Mouse (Mus musculus) thymus, postnatal 10 days (tissue): ENCODE measurements at regions not wholly inside any gene's neighbourhood (a gene's known extent, or its start where the extent isn't known, plus 50 kb on each side); places are given as distances from the start of the nearest gene placed in this dataset.
A peak's percentile ranks its signal among the peaks of the same experiment; 100 is the strongest.
"Not testable (repeated sequence)": the region's sequence is repeated elsewhere in the genome, so short reads cannot be mapped to it uniquely, and the experiment has no call there.

Source experiments
- DNase-seq, 2 experiments: peaks; one replicate each; pipeline ENCODE4 v3.0.0; 2021; ENCODE audit warnings: low spot score in 2 of 2

DNA sequence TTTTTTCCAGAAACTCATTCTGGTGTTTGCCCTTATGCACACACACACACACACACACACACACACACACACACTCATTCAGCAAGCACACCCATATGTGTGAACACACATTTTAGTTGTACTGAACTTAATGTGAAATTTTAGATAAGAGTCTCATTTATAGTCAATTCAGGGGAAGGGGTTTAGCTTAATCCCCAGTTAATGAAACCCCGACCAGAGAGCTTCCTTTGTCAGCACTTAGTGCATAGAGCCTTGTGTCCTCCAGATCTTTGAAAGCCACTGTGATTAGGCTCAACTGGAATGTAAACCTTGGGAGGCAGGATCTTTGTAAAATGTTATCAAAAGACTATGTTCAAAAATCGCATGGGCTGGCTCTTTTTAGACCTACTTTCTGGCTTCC is 53.4 kb downstream of the Rps12 start:
- DNase-seq, result no peak

DNA sequence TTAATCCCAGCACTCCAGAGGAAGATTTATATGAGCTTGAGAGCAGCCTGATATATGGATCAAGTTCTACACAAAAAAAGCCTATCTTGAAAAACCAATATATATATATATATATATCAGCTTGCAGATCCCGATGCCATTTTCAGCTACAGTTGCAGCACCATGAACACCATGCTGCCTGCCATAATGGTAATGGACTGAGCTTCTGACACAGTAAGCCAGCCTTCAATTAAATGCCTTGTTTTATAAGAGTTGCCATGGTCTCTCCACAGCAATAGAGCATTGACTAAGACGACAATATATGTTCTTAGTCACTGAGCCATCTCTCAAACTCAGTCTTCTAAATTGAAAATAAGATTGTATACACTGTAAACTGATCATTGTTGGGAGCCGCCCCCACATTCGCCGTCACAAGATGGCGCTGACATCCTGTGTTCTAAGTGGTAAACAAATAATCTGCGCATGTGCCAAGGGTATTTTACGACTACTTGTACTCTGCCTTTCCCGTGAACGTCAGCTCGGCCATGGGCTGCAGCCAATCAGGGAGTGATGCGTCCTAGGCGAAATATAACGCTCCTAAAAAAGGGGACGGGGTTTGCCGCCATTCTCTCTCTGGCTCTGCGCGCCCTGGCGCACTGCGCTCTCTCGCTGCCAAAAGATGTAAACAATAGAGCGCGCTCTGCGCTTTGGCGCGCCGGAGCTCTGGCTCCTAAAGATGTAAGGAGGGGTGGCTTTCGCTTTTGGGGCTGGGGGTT is 60.9 kb downstream of the Rps12 start:
- DNase-seq, result not testable (repeated sequence)

DNA sequence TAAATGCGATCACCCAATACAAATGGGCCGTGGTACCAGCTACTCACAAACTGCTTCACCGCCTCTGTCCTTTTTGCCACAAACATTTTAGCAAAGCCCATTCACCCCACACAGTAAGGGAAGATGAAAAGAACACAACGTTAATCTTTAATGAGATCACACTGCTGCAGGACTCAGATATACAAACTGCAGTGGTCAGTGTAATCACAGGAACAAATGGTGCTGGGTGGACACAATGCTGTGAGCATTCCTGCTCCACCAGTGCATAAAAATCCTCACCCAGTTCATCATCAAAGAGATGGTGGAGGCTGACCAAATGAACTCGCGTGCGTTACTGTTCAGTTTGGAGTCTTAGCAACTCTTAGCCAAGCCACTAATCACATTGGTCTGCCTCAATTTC is 69.0 kb downstream of the Rps12 start:
- no peak for DNase-seq

DNA sequence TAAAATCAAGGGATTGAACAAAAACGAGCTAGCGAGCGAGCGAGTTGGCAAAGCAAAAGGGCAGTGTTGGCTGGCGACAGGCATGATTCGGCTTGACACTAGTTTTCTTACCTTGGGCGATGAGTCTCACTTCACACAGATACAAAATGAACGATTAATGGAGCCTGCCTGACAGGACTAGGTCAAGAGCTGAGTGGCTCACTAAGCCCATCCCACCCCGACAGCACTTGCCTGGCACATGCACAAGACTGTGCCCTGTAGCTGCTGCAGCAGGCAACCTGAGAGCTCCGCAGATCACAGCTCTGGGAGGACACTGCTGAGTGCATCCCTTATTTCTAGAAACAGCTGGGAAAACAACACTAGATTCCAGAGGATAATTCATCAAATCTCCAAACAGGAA is 71.6 kb downstream of the Rps12 start:
- DNase-seq, result no peak

DNA sequence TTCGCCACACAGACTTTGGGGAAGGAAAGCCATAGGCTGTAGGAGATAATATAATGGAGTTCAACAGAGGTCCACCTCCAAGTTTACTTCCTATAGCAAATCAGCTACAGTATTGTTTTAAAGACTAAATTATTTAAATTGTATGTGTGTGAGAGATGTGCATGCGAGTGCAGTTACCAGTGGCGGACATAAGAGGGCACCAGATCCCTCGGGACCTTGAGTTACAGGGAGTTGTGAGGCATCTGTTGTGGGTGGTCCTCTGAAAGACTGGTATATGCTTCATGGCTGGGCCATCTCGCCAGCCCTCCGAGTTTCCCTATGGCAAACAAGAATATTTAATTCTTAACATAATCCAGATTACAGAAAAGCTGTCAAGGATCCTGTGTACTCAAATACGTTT is 72.0 kb downstream of the Rps12 start:
- DNase-seq, result no peak

DNA sequence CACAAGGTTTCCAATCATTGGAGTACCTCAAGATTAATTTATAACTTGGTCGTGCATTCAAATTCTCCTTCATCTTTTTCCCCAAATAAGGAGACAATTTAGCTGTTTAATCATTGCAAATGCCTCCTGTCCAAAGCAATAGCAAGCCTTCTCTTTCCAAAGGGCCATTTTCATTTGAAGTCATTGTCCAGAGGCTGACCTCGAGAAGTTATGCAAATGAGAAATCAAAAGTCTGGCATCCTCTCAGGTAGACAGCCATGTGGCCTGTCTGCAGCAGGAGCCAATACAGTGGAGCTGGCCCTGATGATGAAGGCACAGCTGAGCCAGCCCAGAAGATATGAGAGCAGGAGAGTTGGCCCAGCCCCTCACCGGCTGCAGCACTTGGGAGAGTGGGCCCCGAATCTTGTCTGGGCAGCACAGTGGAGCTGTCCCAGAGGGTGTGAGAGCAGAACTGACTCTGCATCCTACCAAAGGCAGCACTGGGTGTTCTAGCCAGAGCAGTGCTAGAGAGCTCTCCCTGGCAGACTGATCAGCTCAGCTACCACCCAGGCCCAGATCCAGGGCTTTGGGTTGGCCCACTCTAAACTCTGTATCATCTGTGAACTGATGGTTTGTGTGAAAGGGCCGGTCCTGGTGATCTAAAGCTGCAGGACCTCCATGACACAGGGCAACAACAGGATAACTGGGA is 74.2 kb downstream of the Rps12 start:
- DNase-seq, result no peak

DNA sequence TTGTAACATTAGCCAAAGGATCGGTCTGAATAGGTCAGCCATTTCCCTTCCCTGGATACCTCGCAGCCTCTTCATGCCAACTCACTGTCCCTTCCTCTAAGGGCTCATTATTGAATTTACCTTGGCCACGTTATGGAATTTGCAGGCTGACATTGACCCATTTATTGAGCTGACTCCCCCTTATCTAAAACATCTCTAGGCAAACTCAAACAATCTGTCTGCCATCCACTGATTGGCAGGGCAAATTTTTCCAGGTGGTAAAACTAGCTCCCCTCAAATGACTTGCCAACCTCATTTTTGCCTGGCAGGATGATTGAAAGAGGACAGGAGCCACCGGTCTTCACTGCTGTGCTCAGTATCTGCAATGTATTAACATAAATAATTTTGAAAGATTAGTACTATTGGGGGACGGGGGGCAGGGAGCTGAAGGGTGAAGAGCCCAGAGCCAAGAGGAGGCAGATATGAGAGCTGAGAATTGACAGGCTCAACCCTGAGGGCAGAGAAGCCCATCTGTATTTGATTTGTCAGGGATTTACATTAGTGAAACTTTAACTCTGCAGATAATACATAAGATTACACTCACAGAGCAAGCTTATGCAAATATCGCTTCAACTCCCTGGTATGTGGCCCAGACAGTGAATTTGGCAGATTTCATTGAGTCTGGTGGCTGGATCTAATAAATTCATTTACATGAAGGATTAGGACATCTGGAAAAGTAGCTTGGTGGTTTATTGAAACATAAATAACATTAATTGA is 75.5 kb downstream of the Rps12 start:
- DNase-seq, result no peak

DNA sequence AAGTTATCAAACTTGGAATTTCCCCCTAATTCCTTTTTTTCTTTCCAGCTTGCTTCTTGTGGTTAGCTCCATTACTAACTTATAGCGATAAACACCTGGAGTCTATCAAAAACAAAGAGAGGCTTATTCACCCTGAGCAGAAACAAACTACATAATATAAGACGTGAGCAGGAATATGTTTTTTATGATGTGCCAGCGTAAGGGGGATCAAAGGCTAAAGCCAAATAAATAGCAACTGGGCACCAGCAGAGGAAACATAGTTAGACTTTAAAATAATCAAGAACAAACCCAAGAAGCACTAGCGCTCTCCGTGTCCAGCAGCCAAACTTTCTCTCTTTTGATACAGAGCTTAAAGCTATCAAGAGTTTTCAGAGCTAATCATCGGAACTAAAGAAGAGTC is 76.1 kb downstream of the Rps12 start:
- no peak for DNase-seq

DNA sequence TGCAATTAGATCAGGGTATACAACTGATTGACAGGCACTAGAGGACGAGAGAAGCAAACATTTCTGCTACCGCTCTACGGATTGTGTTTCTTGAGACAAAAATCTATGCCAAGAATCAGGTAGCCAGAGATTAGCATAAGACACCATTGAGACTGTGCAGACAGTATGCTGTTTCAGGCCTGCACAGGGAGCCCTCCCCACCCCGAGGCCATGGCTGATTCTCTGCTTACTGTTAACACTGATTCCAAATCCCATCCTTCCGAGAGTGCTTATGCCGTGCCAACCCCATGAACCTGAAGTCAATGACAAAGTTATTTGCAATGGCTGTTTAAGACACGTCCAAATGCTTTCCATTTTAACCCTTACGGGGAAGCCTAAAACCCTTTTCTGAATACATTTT is 78.8 kb downstream of the Rps12 start:
- no peak for DNase-seq

DNA sequence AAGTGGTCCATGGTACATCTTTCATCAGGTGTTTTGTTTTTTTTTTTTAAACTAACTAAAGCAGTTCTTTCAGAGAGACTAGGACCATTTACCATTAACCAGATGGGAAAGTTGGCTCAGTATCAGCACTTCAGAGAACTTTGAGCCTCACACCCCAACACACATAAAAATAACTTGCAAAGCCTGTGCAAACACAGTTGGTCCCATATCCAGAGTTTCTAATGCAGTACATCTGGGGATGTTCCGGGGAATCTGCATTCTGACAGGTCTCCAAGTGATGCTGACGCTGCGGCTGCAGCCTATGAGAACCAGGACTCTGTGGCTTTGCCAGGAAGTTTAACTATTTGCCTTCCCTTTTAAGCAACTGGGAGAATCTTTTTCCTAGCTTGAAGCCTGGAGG is 79.9 kb downstream of the Rps12 start:
- DNase-seq, result no peak

DNA sequence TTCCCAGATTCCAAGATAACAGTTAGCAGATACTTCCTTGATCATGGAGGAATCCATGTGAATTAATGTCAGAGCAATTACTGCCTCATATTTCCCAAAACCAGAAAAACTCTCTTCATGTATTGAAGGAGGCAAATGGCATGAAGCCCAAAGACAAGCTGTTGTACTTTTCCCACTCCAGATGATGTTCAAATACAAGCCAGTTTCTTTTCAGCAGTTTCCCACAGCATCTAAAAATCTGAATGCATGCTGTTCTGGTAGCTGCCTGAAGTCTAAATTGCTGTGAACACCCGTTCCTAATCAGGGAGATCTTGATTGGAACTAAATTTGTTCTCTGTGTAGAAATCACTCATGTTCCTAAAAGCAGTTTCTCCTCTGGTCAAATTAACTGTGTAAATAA is 83.0 kb downstream of the Rps12 start:
- DNase-seq, result no peak

DNA sequence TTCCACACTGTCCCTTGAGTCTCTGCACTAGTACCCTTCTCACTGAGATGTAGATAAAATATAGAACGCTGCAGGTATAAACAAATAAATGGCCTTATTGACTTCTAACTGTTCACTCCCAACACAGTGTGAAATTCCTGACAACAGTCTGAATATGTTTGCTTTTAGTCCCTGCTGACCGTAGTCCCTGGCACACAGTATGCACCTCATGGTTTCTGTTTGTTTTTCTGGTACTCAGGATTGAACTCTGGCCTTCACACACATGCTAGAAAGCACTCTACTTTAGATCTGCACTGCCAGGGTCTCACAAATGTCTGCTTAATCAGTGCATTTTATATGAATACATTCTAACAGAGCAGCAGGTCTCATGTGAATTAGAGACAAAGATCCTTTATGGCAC is 95.8 kb downstream of the Rps12 start:
- no peak for DNase-seq

DNA sequence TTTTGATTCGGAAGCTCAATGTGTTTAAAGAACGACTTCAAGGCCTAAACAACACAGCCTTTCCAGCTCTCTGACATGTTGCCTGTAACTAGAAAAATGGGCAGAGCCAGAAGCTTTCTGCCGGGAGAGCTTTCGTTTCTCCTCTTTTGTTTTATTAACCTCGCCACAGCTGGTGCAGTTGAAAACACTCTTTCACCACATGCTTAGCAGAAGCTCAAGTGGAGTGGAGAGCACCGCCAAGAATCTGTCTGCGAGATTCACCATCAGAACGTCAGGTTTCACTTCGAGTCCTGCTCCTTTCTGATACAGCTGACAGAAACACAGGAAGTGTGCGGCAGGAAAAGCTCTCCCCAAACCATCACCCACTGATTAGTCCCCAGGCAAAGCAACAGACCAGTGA is 100.1 kb downstream of the Rps12 start:
- no peak for DNase-seq

DNA sequence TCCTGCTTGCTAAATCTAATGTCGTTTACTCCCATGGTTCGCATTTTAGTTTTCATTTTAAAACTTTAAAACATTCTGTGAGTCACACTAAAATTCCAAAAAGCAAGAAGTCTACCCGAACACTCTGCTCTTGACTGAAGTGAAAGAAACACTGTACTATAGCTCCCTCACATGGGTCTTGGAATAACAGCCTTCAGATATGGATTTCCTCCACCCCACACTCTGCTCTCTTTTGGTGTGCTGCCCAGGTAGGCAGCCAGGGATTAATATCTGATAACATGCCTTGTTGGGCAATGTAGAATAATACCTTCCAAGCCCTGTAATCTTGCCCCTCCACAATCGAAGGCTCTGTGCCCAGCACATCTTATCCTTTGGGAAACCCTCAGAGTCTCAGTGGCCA is 104.0 kb downstream of the Rps12 start:
- DNase-seq, result no peak

DNA sequence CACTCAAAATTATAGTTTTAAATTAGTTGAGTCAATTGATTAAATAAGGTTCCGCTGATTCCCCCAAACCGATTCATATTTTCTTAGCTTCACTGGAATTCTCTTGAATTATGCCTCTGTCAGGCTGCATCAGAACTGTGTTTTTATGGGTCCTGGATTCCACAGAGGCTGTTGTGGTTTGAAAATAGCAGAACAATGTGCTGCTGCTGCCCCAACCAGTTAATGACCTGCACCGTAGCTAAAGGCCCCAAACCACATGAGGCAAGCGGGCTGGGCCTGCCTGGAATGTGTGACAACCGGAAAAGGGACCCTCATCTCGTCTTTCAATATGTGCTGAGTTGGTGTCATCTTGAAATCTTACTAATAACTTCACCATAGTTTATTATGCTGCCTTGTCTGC is 111.2 kb downstream of the Rps12 start:
- DNase-seq, result no peak

DNA sequence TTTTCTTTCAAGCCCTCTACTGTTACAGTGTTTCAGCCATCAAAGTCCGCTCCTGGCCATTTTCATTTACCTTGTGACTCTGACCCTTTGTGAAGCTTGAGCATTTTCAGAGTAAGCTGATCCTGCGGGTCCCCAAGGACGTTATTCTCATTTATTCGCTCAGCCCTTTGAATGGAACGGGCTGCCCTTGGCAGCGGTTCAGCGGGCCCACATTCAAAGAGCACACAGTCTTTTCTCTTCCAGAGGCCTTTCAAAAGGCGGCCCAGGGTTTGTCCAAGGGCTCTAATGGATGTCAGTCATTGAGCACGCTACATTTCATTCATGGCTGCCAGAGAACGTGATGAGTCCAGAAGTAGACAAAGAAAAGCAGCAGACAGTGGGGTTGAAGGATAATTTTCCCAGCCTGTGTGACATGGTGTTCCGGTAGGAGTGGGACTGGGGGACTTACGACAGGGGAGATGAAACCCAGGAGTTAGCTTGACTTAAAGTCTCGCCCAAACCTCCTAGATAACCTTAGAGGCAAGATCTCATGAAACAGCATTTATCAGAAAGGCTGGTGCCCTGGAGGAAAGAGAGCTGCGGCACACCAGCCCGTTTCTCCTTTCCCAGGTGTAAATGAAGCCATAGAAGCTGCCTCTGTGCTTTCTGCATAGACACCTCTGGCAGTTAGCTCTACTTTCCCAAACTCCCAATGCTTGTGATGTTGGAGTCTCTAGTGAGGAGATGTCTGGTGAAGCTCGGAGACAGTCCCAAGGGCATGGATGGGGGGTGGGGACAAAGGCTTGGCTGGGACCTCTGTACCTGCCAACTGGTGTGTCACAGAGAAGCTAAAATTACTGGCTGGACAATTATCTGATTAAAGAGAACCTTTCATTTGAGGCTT is 112.2 kb downstream of the Rps12 start:
- no peak for DNase-seq

DNA sequence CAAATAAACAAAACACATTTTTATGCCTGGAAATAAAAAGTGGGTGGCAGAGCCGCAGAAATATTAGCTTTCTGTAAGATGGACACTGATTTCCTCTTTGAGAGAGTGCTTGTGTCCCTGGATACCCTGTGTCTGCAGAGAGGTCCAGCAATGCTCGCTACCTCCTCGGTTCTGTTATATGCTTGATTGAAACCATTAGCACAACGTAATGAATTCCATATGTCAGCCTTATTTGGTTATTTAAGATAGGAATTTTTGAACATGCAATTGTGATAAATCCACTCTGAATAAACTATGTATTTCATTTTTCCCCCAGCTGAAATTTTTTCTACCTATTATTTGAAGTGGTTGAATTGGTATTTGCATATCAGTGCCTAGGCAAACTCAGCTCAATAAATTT is 114.8 kb downstream of the Rps12 start:
- no peak for DNase-seq

DNA sequence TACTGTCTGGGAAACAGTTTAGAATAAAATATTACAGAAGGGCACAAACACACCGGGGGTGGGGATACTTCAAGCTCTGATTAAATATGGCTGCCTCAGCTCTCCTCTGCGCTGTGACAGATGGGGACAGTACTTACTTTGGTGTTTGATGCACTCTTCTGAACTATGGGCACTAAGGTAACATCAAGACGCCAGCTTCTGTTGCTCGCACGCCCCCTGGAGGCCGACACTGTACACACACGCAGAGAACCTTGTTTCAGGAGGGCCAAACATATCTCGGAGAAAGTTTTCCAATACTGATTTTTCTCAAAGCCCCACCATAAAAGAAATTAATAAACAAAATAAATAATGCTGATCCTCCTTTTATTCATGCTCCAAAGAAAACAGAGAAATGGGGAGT is 115.6 kb downstream of the Rps12 start:
- peak in 1 of 2 experiments; percentile 30 for DNase-seq

DNA sequence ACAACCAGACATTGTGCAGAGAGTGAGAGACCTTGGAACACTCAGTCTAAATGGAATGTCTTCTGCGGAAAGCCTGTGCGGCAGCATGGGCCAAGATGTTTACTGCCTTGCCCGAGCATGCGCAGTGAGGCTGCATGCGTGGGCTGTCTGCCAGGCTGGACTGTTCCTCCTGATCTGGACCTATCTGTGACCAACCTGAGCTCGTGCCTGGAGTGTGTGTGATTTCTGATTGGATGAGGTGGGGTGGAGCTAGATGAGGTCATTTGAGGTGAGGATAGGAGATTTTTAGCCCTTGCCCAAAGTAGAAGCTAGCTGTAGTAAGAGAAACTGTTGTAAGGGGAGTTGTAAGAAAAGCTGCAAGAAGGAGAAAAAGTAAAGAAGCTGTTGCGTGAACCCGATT is 121.2 kb downstream of the Rps12 start:
- not testable (repeated sequence) for DNase-seq

DNA sequence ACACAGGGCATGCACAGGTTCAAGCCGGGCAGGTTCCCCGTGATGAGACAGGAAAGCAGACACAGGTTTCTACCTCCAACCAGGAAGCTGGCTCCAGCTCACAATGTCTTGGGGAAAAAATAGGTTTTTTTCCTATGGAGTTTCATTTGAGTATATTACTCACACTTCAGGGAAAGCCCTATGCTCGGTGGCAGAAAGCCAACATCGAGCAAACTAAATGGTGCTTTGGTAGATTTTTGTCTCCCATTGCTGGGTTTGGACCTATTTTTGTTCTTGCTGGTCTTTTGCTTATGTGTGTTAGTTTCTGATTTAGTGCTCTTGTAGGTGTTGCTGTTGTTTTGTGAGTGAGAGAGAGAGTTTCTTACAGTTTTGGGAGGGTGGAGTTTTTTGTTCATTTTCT is 160.9 kb downstream of the Rps12 start:
- no peak for DNase-seq

DNA sequence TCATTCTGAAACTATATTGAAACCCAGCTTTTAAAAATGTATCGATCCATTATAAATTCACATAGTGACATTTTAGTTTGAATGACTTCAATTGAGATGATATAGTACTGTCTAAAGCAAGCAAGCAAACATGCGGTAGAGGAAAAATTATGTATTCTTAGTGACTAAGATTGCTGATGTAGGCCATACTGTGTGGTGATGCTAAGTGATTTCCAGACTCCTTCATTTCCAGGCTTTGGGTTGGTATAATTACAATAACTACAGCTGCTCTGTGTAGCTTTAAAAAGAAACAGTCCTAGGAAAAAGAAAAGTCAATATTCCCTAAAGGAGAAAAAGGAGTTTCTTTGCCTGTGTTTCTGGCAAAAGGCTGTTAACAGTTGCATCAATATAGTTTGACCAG is 175.0 kb downstream of the Rps12 start:
- DNase-seq, result no peak

DNA sequence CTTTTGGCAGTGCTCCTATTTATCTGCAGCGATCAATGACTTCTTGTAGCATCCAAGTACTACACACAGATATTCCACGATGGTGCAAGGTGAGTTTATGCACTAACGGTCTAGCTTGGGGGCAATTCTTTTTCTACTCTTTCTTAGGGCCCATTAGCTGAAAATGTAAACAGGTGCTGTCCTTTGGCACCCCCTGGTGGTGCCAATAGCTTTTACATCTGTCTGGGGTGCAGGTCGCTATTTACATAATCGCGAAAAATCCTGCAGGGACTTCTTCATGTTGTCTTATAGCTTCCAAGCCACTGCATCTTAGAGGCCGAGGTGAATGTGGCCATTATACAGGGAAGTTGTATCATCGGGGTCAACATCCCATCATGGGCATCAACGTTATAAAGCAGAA is 175.9 kb downstream of the Rps12 start:
- DNase-seq, result peak in 1 of 2 experiments; percentile 12
